ENCODE assay signal across 8 mouse cellular contexts in genomic region chr2:122069922-122070321, GRCm38 (mm10). TPM values are rescaled to one million over a fixed set of nuclear protein-coding genes. Genes with fewer than 3 reads are reported as not detected.
DNase-seq lines count a peak whose midpoint lies in the region; ATAC-seq and TF ChIP-seq lines count a peak whose summit lies in the region.

No protein-coding gene starts in this region.

- TF ChIP-seq CTCF in gastrocnemius, adult 2 months (IDR thresholded peaks at IDR 0.05), result peak; percentile 85; the same call in 1 of the 2 replicates
- TF ChIP-seq CTCF in lung, embryonic 14.5 days (IDR thresholded peaks at IDR 0.05; ENCODE audit: low read depth), result peak; percentile 81

- no peak overlapping the region for H3K4me2 ChIP-seq in forebrain, embryonic 11.5 days (ENCODE audit: low read depth, low read length, severe bottlenecking)
- H3K4me2 ChIP-seq in forebrain, embryonic 15.5 days (replicated peaks), result no peak overlapping the region
- H3K4me2 ChIP-seq in neural tube, embryonic 15.5 days, result no peak overlapping the region
- H3K4me2 ChIP-seq in lung, embryonic 14.5 days, result no peak overlapping the region

- no peaks in the 10 kb centered on the region for H3K9me3 ChIP-seq in forebrain, embryonic 11.5 days (ENCODE audit: control insufficient read depth, low read length)
- H3K9me3 ChIP-seq in forebrain, embryonic 15.5 days, result no peaks in the 10 kb centered on the region
- H3K9me3 ChIP-seq in neural tube, embryonic 15.5 days (replicated peaks), result no peaks in the 10 kb centered on the region
- no peaks in the 10 kb centered on the region for H3K9me3 ChIP-seq in lung, embryonic 14.5 days (ENCODE audit: low read depth, low read length)

- H3K27ac ChIP-seq in forebrain, embryonic 11.5 days (ENCODE audit: low read depth, low read length), result no peak overlapping the region
- no peak overlapping the region for H3K27ac ChIP-seq in forebrain, embryonic 15.5 days (replicated peaks)
- no peak overlapping the region for H3K27ac ChIP-seq in neural tube, embryonic 15.5 days (replicated peaks)
- H3K27ac ChIP-seq in gastrocnemius, adult 2 months, result no peak overlapping the region
- no peak overlapping the region for H3K27ac ChIP-seq in lung, embryonic 14.5 days (ENCODE audit: low read depth)

- H3K9ac ChIP-seq in forebrain, embryonic 11.5 days (ENCODE audit: low read length), result no peak overlapping the region
- H3K9ac ChIP-seq in forebrain, embryonic 15.5 days (replicated peaks), result no peak overlapping the region
- H3K9ac ChIP-seq in neural tube, embryonic 15.5 days (replicated peaks), result no peak overlapping the region
- no peak overlapping the region for H3K9ac ChIP-seq in lung, embryonic 14.5 days

- ATAC-seq in forebrain, embryonic 11.5 days (replicated peaks; ENCODE audit: low FRiP score), result no peak
- ATAC-seq in forebrain, embryonic 15.5 days (replicated peaks), result no peak
- ATAC-seq in neural tube, embryonic 15.5 days (ENCODE audit: low FRiP score), result no peak
- 0 out of 2 replicates have a peak, but pooled peaks have one; percentile 41 for ATAC-seq in lung, embryonic 14.5 days (ENCODE audit: insufficient read depth)

- WGBS in forebrain, embryonic 11.5 days, result 44% methylated on average over 5 of the region's 5 CpGs
- WGBS in forebrain, embryonic 15.5 days, result 38% methylated on average over 5 of the region's 5 CpGs
- WGBS in neural tube, embryonic 15.5 days, result 39% methylated on average over 5 of the region's 5 CpGs
- 41% methylated on average over 5 of the region's 5 CpGs for WGBS in lung, embryonic 14.5 days

- intact Hi-C loops in gastrocnemius, adult 2 months (cut with DNase I), result loop anchor here (2.0 to 5.0 kb wide), 2 partner anchors 91 to 172 kb away; partner anchors contain the start of gene Trim69

- DNase-seq in forebrain, embryonic 11.5 days (ENCODE audit: low spot score), result peak; percentile 69
- peak; percentile 45 for DNase-seq in neural tube, embryonic 10.5 days (ENCODE audit: extremely low spot score, low spot score)
- peak; percentile 52 to 66 for DNase-seq in adrenal gland, postnatal 36 days
- peak; percentile 59 for DNase-seq in gastrocnemius, adult 2 months
- peak; percentile 81 for DNase-seq in lung, embryonic 14.5 days
- DNase-seq in spleen, postnatal 4 days (ENCODE audit: low spot score in 2 of 2), result peak; percentile 57 to 86

- no peaks in the 10 kb centered on the region; the same call in 1 of the 2 replicates for H3K36me3 ChIP-seq in forebrain, embryonic 11.5 days (ENCODE audit: control insufficient read depth, insufficient read depth, low read length)
- H3K36me3 ChIP-seq in forebrain, embryonic 15.5 days, result peaks cover 29% of the 10 kb centered on the region
- H3K36me3 ChIP-seq in neural tube, embryonic 15.5 days, result peaks cover 51% of the 10 kb centered on the region
- H3K36me3 ChIP-seq in lung, embryonic 14.5 days (ENCODE audit: insufficient read depth), result peaks cover 49% of the 10 kb centered on the region

- H3K4me3 ChIP-seq in forebrain, embryonic 11.5 days (ENCODE audit: low read depth, low read length), result no peak overlapping the region
- H3K4me3 ChIP-seq in forebrain, embryonic 15.5 days, result no peak overlapping the region
- H3K4me3 ChIP-seq in neural tube, embryonic 15.5 days (replicated peaks), result no peak overlapping the region
- H3K4me3 ChIP-seq in gastrocnemius, adult 2 months, result no peak overlapping the region
- H3K4me3 ChIP-seq in lung, embryonic 14.5 days (ENCODE audit: low read depth, low read length), result no peak overlapping the region

- H3K4me1 ChIP-seq in forebrain, embryonic 11.5 days (replicated peaks; ENCODE audit: control insufficient read depth, insufficient read depth, low read length), result no peaks in the 10 kb centered on the region
- no peaks in the 10 kb centered on the region for H3K4me1 ChIP-seq in forebrain, embryonic 15.5 days
- no peaks in the 10 kb centered on the region for H3K4me1 ChIP-seq in neural tube, embryonic 15.5 days
- H3K4me1 ChIP-seq in lung, embryonic 14.5 days (ENCODE audit: insufficient read depth), result no peaks in the 10 kb centered on the region

- H3K27me3 ChIP-seq in forebrain, embryonic 11.5 days (ENCODE audit: control insufficient read depth, insufficient read depth, low read length), result no peaks in the 10 kb centered on the region
- no peaks in the 10 kb centered on the region for H3K27me3 ChIP-seq in forebrain, embryonic 15.5 days
- no peaks in the 10 kb centered on the region for H3K27me3 ChIP-seq in neural tube, embryonic 15.5 days (replicated peaks)
- H3K27me3 ChIP-seq in lung, embryonic 14.5 days (ENCODE audit: insufficient read depth, low read length), result no peaks in the 10 kb centered on the region

RNA-seq across cellular contexts. Expression of gene Eif3j1, which starts 41.6 kb away (rescaled TPM):
- polyA plus RNA-seq in forebrain, embryonic 11.5 days (2014; fragmentation: Nextera tagmentation; extraction: Ambion mirVana), result 14.5 and 16.0 TPM in 2 replicates
- 10.3 and 10.9 TPM in 2 replicates for polyA plus RNA-seq in forebrain, embryonic 15.5 days (2015; fragmentation: Nextera tagmentation; extraction: Ambion mirVana)
- 11.1 and 12.3 TPM in 2 replicates for polyA plus RNA-seq in neural tube, embryonic 15.5 days (2015; fragmentation: Nextera tagmentation; extraction: Ambion mirVana)
- total RNA-seq in adrenal gland, postnatal 36 days (2021), result 10 to 100 TPM; 20.6 to 22.3 TPM
- 10 to 100 TPM; 31.4 to 38.4 TPM for total RNA-seq in gastrocnemius, adult 2 months (2021)
- 12.7 and 12.9 TPM in 2 replicates for polyA plus RNA-seq in lung, embryonic 14.5 days (2014; fragmentation: Nextera tagmentation; extraction: Ambion mirVana)

RNA-seq across cellular contexts. Expression of gene Spg11, which starts 48.3 kb away (rescaled TPM):
- 16.0 and 17.9 TPM in 2 replicates for polyA plus RNA-seq in forebrain, embryonic 11.5 days (2014; fragmentation: Nextera tagmentation; extraction: Ambion mirVana)
- polyA plus RNA-seq in forebrain, embryonic 15.5 days (2015; fragmentation: Nextera tagmentation; extraction: Ambion mirVana), result 8.4 and 9.9 TPM in 2 replicates
- polyA plus RNA-seq in neural tube, embryonic 15.5 days (2015; fragmentation: Nextera tagmentation; extraction: Ambion mirVana), result 5.8 and 6.6 TPM in 2 replicates
- total RNA-seq in adrenal gland, postnatal 36 days (2021), result 10 to 100 TPM; 18.4 to 20.5 TPM
- 1 to 10 TPM; 5.7 to 6.3 TPM for total RNA-seq in gastrocnemius, adult 2 months (2021)
- 11.5 and 14.3 TPM in 2 replicates for polyA plus RNA-seq in lung, embryonic 14.5 days (2014; fragmentation: Nextera tagmentation; extraction: Ambion mirVana)
